Mouse (Mus musculus) left cerebral cortex, postnatal 4 days (tissue): ENCODE results near the gene Tubb3. TPM values are rescaled to one million over a fixed set of nuclear protein-coding genes. Genes with fewer than 3 reads are reported as not detected.

Experiments
- DNase-seq: peaks from one replicate; pipeline ENCODE4 v3.0.0-alpha.2; 2022
- intact Hi-C: fragments of 180-260 bp; cut with DNase I; formaldehyde crosslinking; loops from one replicate; pipeline ENCODE4 v1.15.1; 2025
- total RNA-seq, 2 experiments: library from RNA; stranded (reverse); gene quantifications; 2 replicates each; pipeline ENCODE4 v1.2.3; 2021

Gene Tubb3
- 1,000 to 10,000 TPM; 2,432 to 2,471 TPM for total RNA-seq

GRCm38 (mm10) chr8:123411246-123411645 lies at the start of gene Tubb3:
Tubb3 (plus strand) TSS chr8:123411424.
- intact Hi-C loops: no loop called here
- peak; percentile 95 for DNase-seq

GRCm38 (mm10) chr8:123373403-123374238 lies 37.6 kb upstream of the Tubb3 start, which contains the start of gene Tcf25:
Tcf25 (plus strand) TSS chr8:123373753.
- DNase-seq: peak; percentile 98
- intact Hi-C loops: no loop called here

DNA sequence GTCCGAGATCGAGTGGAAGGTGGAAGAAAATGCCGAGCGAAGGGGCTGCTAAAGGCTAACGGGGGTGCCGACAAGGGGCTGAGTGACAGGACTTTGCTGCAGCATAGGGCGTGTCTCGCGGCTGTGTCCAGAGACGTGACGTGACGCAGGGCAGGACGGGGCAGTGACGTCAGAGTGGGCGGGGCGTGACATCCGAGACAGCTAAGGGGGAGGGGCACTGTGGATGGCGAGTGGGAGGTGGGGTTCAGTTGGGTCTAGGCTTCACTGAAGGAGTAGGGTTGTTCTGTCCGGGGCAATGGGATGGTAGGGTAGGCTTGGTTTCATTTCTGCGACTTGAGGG lies 37.0 kb upstream of the Tubb3 start:
- intact Hi-C loops: no loop called here

GRCm38 (mm10) chr8:123375701-123376100 lies 35.5 kb upstream of the Tubb3 start:
- intact Hi-C loops: no loop called here

More for the DNA sequence above, 37.0 kb upstream of the Tubb3 start:
- peak; percentile 96 for DNase-seq

GRCm38 (mm10) chr8:123376106-123376505 lies 35.1 kb upstream of the Tubb3 start:
- no peak for DNase-seq
- intact Hi-C loops: no loop called here

More at GRCm38 (mm10) chr8:123375701-123376100, 35.5 kb upstream of the Tubb3 start:
- no peak for DNase-seq

DNA sequence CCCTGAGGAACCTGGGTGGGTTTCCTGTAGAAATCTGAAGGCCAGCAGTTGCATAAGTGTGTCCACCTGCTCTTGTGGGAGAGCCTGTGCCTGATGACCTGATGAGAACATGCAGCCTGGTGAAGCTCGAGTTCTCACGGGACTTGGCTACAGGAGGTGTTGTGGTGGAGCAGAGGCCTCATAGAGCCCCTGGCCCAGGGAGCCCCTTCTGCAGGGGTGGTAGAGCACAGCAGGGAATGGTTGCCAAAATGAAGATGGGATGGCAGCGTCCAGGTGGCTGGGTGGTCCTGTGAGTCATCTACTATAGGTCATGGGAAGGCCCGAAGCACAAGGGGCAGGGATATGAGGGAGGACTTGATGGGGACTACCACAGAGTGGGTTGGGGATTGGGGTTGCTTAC lies 29.5 kb upstream of the Tubb3 start:
- no peak for DNase-seq
- intact Hi-C loops: no loop called here

- intact Hi-C loops: no loop called here
Observed at GRCm38 (mm10) chr8:123382516-123382915, 28.7 kb upstream of the Tubb3 start.

GRCm38 (mm10) chr8:123384883-123385540 lies 26.2 kb upstream of the Tubb3 start:
- DNase-seq: peak; percentile 48
- intact Hi-C loops: no loop called here

More at GRCm38 (mm10) chr8:123382516-123382915, 28.7 kb upstream of the Tubb3 start:
- DNase-seq: no peak

GRCm38 (mm10) chr8:123387041-123387440 lies 24.2 kb upstream of the Tubb3 start:
- no peak for DNase-seq
- intact Hi-C loops: no loop called here

GRCm38 (mm10) chr8:123387801-123388200 lies 23.4 kb upstream of the Tubb3 start:
- no peak for DNase-seq
- intact Hi-C loops: no loop called here

GRCm38 (mm10) chr8:123389026-123389425 lies 22.2 kb upstream of the Tubb3 start:
- intact Hi-C loops: no loop called here

GRCm38 (mm10) chr8:123398308-123398707 lies 12.9 kb upstream of the Tubb3 start:
- intact Hi-C loops: no loop called here
- no peak for DNase-seq

More at GRCm38 (mm10) chr8:123389026-123389425, 22.2 kb upstream of the Tubb3 start:
- DNase-seq: no peak

- DNase-seq: no peak
- intact Hi-C loops: no loop called here
Observed at GRCm38 (mm10) chr8:123401936-123402335, 9.3 kb upstream of the Tubb3 start.

GRCm38 (mm10) chr8:123402730-123403326 lies 8.4 kb upstream of the Tubb3 start:
- DNase-seq: no peak
- intact Hi-C loops: no loop called here

DNA sequence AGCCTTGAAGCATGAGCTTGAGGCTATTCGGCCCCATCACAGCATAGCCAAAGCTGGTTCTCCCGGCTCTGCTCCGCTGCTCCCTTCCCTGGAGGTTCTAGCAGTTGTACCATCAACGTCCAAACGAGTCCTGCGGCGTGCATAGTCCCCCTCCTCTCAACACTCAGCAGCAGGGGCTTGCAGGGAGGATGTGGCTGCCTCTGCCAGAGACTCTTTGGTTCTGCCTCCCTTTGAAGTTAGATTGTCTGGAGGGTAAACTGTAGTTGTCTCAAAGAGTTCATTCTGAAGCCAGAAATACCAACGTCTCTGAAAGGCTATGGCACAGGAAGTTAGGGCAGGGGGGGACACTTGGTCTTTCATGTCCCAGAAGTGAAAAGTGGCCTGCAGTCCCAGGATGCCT lies 6.7 kb upstream of the Tubb3 start:
- intact Hi-C loops: no loop called here
- no peak for DNase-seq

- DNase-seq: peak; percentile 73
- intact Hi-C loops: no loop called here
Observed at GRCm38 (mm10) chr8:123406786-123407185, 4.4 kb upstream of the Tubb3 start, which contains the start of gene Mc1r. Mc1r (plus strand) TSS chr8:123407107.

GRCm38 (mm10) chr8:123407612-123408011 lies 3.6 kb upstream of the Tubb3 start:
- DNase-seq: no peak
- intact Hi-C loops: no loop called here

- no peak for DNase-seq
- intact Hi-C loops: no loop called here
Observed at GRCm38 (mm10) chr8:123408586-123409544, 2.4 kb upstream of the Tubb3 start.

GRCm38 (mm10) chr8:123410049-123410587 lies 1.1 kb upstream of the Tubb3 start:
- DNase-seq: peak; percentile 79
- intact Hi-C loops: no loop called here

- no peak for DNase-seq
- intact Hi-C loops: no loop called here
Observed at GRCm38 (mm10) chr8:123410788-123411187, 436 bp upstream of the Tubb3 start.
